Mouse (Mus musculus) layer of hippocampus, adult 18-20 months (tissue): ENCODE data around the gene Cd81. TPM values are rescaled to one million over a fixed set of nuclear protein-coding genes. Genes with fewer than 3 reads are reported as not detected.

Experiments
- DNase-seq, 2 experiments: peaks; one replicate each; pipeline ENCODE4 v3.0.0; 2022; ENCODE audit warnings: low spot score in 2 of 2
- long read RNA-seq: library from polyadenylated mRNA; stranded (forward); transcript quantifications from one replicate; pipeline ENCODE4 v2.0.0, GENCODE M21; 2021
- total RNA-seq, 2 experiments: library from RNA; stranded (reverse); gene quantifications; 2 replicates each; pipeline ENCODE4 v1.2.3; 2021

The Cd81 gene
- 100 to 1,000 TPM; 459 to 481 TPM for total RNA-seq
- long read RNA-seq, transcript Cd81-201 (8 exons, 1,533 nt), result major isoform, 1,155 of 1,211 reads
- long read RNA-seq, partial matches to known transcripts, result 22 of 1,211 reads
- long read RNA-seq, other reads (novel, unspliced or antisense), result 30 of 1,211 reads

GRCm38 (mm10) chr7:143052626-143053007, at the start of gene Cd81:
Gene Cd81 (plus strand): TSS chr7:143052739.
- peak; percentile 66 to 86 for DNase-seq

- DNase-seq, result no peak
These were observed 47.7 kb upstream of the Cd81 start, which contains the start of gene Tspan32 for GRCm38 (mm10) chr7:143004727-143005343. Gene Tspan32 (plus strand): TSS chr7:143005046.

GRCm38 (mm10) chr7:143005344-143006096, 47.0 kb upstream of the Cd81 start:
- no peak for DNase-seq

- DNase-seq, result no peak
These were observed 46.3 kb upstream of the Cd81 start for GRCm38 (mm10) chr7:143006097-143006755.

- DNase-seq, result no peak
These were observed 45.6 kb upstream of the Cd81 start for GRCm38 (mm10) chr7:143006756-143007598.

GRCm38 (mm10) chr7:143007599-143008369, 44.8 kb upstream of the Cd81 start:
- peak; percentile 84 to 97 for DNase-seq

- no peak for DNase-seq
These were observed 44.1 kb upstream of the Cd81 start for GRCm38 (mm10) chr7:143008370-143008926.

- no peak for DNase-seq
These were observed 43.4 kb upstream of the Cd81 start for GRCm38 (mm10) chr7:143008996-143009665.

GRCm38 (mm10) chr7:143009996-143010395, 42.5 kb upstream of the Cd81 start:
- DNase-seq, result no peak

- DNase-seq, result no peak
These were observed 41.3 kb upstream of the Cd81 start for GRCm38 (mm10) chr7:143011226-143011625.

GRCm38 (mm10) chr7:143012230-143012875, 40.2 kb upstream of the Cd81 start:
- DNase-seq, result no peak

GRCm38 (mm10) chr7:143013420-143014178, 38.9 kb upstream of the Cd81 start:
- peak; percentile 23 to 52 for DNase-seq

GRCm38 (mm10) chr7:143014862-143015659, 37.5 kb upstream of the Cd81 start:
- DNase-seq, result no peak

GRCm38 (mm10) chr7:143015755-143016423, 36.6 kb upstream of the Cd81 start:
- DNase-seq, result peak; percentile 65 to 75

- no peak for DNase-seq
These were observed 36.0 kb upstream of the Cd81 start for GRCm38 (mm10) chr7:143016424-143017142.

GRCm38 (mm10) chr7:143017181-143017580, 35.4 kb upstream of the Cd81 start:
- DNase-seq, result no peak
